Mouse (Mus musculus) ZHBTc4 (cell line): ENCODE results near the gene Gm20737.
"Not testable (repeated sequence)": the region's sequence is repeated elsewhere in the genome, so short reads cannot be mapped to it uniquely, and the experiment has no call there.

Source experiments
- DNase-seq: peaks from one replicate; pipeline ENCODE4 v3.0.0-alpha.2; 2011; ENCODE audit warnings: low read depth, low spot score

Gene Gm20737

DNA sequence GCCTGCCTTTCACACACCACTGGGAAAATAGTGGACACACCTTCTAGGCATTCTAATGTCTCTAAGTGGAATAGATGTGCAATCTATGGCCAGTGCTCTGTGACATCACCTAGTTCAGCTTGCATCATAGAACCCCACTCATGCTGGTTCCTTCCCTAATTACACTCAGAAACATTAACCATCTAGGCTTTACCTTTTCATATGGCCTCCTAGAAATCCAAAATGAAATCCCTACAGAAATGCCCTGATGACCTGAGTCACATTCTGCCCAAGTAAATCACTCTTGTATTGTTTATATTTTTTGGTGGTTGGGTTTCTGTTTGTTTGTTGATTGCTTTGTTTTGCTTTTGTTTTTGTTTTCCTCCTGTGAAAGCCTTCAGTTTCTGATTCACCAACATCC lies at the start of gene Gm20737:
TSS of gene Gm20737 (minus strand) at position 101 of the 400 bp plus-strand sequence.
- not testable (repeated sequence) for DNase-seq

DNA sequence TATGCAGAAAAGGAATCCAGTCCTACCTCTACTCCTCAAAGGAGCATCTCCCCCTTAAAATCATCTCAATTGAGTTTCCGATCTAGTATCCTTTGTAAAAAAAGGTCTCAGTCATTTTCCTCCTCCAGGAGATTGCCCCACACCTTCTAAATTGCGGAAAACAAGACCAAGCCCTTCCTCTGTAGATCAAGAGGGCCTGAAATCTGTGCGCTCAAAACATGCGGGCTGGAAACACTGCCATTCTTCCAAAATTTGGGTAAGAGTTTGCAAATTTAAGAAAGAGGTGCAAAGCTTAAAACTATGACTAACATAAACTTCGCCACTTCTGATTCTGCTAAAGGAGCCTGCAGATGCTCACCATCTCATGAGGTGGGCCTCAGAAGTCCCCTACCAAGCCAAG lies 17.3 kb upstream of the Gm20737 start, which contains the start of gene Gm21775:
TSS of gene Gm21775 (plus strand) at position 301 of the 400 bp plus-strand sequence.
- not testable (repeated sequence) for DNase-seq
